Mouse (Mus musculus): ENCODE results near the gene Sdk1. TPM values are rescaled to one million over a fixed set of nuclear protein-coding genes. Genes with fewer than 3 reads are reported as not detected.

Sdk1 gene
- polyA plus RNA-seq, 1 experiment = 4.0 TPM

- H3K4me3 ChIP-seq (ENCODE audit: control insufficient read depth, low read depth, low read length) = no peak overlapping the region
These were observed 54.0 kb downstream of the Sdk1 start for GRCm38 (mm10) chr5:141295240-141295639.

GRCm38 (mm10) chr5:141302287-141302694 lies 61.0 kb downstream of the Sdk1 start:
- Histone ChIP-seq H3K4me1 (ENCODE audit: control insufficient read depth, insufficient read depth, low read length) (no peaks in the 10 kb centered on the region), H3K36me3 (ENCODE audit: control insufficient read depth, insufficient read depth, low read length) (no peaks in the 10 kb centered on the region), H3K27ac (ENCODE audit: control insufficient read depth, insufficient read depth, low read depth, low read length) (no peak overlapping the region), H3K27me3 (ENCODE audit: control insufficient read depth, insufficient read depth, low read length) (no peaks in the 10 kb centered on the region), H3K4me3 (ENCODE audit: control insufficient read depth, low read depth, low read length) (no peak overlapping the region)
- TF ChIP-seq CTCF (IDR thresholded peaks at IDR 0.05; ENCODE audit: control insufficient read depth, insufficient read depth, insufficient replicate concordance, low read depth, low read length) = no peak
- TF ChIP-seq POLR2A (IDR thresholded peaks at IDR 0.05; ENCODE audit: control insufficient read depth, low read depth, low read length) = no peak

More at GRCm38 (mm10) chr5:141295240-141295639, 54.0 kb downstream of the Sdk1 start:
- Histone ChIP-seq H3K27ac (ENCODE audit: control insufficient read depth, insufficient read depth, low read depth, low read length) (no peak overlapping the region), H3K36me3 (ENCODE audit: control insufficient read depth, insufficient read depth, low read length) (no peaks in the 10 kb centered on the region), H3K4me1 (ENCODE audit: control insufficient read depth, insufficient read depth, low read length) (no peaks in the 10 kb centered on the region), H3K27me3 (ENCODE audit: control insufficient read depth, insufficient read depth, low read length) (no peaks in the 10 kb centered on the region)
- TF ChIP-seq POLR2A (IDR thresholded peaks at IDR 0.05; ENCODE audit: control insufficient read depth, low read depth, low read length) = no peak
- TF ChIP-seq CTCF (IDR thresholded peaks at IDR 0.05; ENCODE audit: control insufficient read depth, insufficient read depth, insufficient replicate concordance, low read depth, low read length) = no peak

- H3K4me1 ChIP-seq (ENCODE audit: control insufficient read depth, insufficient read depth, low read length) = no peaks in the 10 kb centered on the region
- no peaks in the 10 kb centered on the region for H3K36me3 ChIP-seq (ENCODE audit: control insufficient read depth, insufficient read depth, low read length)
These were observed 62.5 kb downstream of the Sdk1 start for GRCm38 (mm10) chr5:141303746-141304145.

GRCm38 (mm10) chr5:141304706-141305105 lies 63.4 kb downstream of the Sdk1 start:
- TF ChIP-seq CTCF (IDR thresholded peaks at IDR 0.05; ENCODE audit: control insufficient read depth, insufficient read depth, insufficient replicate concordance, low read depth, low read length) (no peak), POLR2A (IDR thresholded peaks at IDR 0.05; ENCODE audit: control insufficient read depth, low read depth, low read length) (no peak)

More at GRCm38 (mm10) chr5:141303746-141304145, 62.5 kb downstream of the Sdk1 start:
- H3K27ac ChIP-seq (ENCODE audit: control insufficient read depth, insufficient read depth, low read depth, low read length) = no peak overlapping the region
- TF ChIP-seq POLR2A (IDR thresholded peaks at IDR 0.05; ENCODE audit: control insufficient read depth, low read depth, low read length) (no peak), CTCF (IDR thresholded peaks at IDR 0.05; ENCODE audit: control insufficient read depth, insufficient read depth, insufficient replicate concordance, low read depth, low read length) (no peak)
- no peaks in the 10 kb centered on the region for H3K27me3 ChIP-seq (ENCODE audit: control insufficient read depth, insufficient read depth, low read length)
- H3K4me3 ChIP-seq (ENCODE audit: control insufficient read depth, low read depth, low read length) = no peak overlapping the region

GRCm38 (mm10) chr5:141310641-141311040 lies 69.4 kb downstream of the Sdk1 start:
- H3K27ac ChIP-seq (ENCODE audit: control insufficient read depth, insufficient read depth, low read depth, low read length) = no peak overlapping the region
- H3K4me1 ChIP-seq (ENCODE audit: control insufficient read depth, insufficient read depth, low read length) = no peaks in the 10 kb centered on the region
- H3K27me3 ChIP-seq (ENCODE audit: control insufficient read depth, insufficient read depth, low read length) = no peaks in the 10 kb centered on the region
- no peaks in the 10 kb centered on the region for H3K36me3 ChIP-seq (ENCODE audit: control insufficient read depth, insufficient read depth, low read length)
- H3K4me3 ChIP-seq (ENCODE audit: control insufficient read depth, low read depth, low read length) = no peak overlapping the region
- no peak for TF ChIP-seq CTCF (IDR thresholded peaks at IDR 0.05; ENCODE audit: control insufficient read depth, insufficient read depth, insufficient replicate concordance, low read depth, low read length)
- no peak for TF ChIP-seq POLR2A (IDR thresholded peaks at IDR 0.05; ENCODE audit: control insufficient read depth, low read depth, low read length)

More at GRCm38 (mm10) chr5:141304706-141305105, 63.4 kb downstream of the Sdk1 start:
- Histone ChIP-seq H3K27me3 (ENCODE audit: control insufficient read depth, insufficient read depth, low read length) (no peaks in the 10 kb centered on the region), H3K4me3 (ENCODE audit: control insufficient read depth, low read depth, low read length) (no peak overlapping the region), H3K4me1 (ENCODE audit: control insufficient read depth, insufficient read depth, low read length) (no peaks in the 10 kb centered on the region), H3K27ac (ENCODE audit: control insufficient read depth, insufficient read depth, low read depth, low read length) (no peak overlapping the region), H3K36me3 (ENCODE audit: control insufficient read depth, insufficient read depth, low read length) (no peaks in the 10 kb centered on the region)

GRCm38 (mm10) chr5:141311801-141312200 lies 70.5 kb downstream of the Sdk1 start:
- no peak overlapping the region for H3K4me3 ChIP-seq (ENCODE audit: control insufficient read depth, low read depth, low read length)
- TF ChIP-seq POLR2A (IDR thresholded peaks at IDR 0.05; ENCODE audit: control insufficient read depth, low read depth, low read length) (no peak), CTCF (IDR thresholded peaks at IDR 0.05; ENCODE audit: control insufficient read depth, insufficient read depth, insufficient replicate concordance, low read depth, low read length) (no peak)
- H3K27ac ChIP-seq (ENCODE audit: control insufficient read depth, insufficient read depth, low read depth, low read length) = no peak overlapping the region
- no peaks in the 10 kb centered on the region for H3K36me3 ChIP-seq (ENCODE audit: control insufficient read depth, insufficient read depth, low read length)
- H3K4me1 ChIP-seq (ENCODE audit: control insufficient read depth, insufficient read depth, low read length) = no peaks in the 10 kb centered on the region
- H3K27me3 ChIP-seq (ENCODE audit: control insufficient read depth, insufficient read depth, low read length) = no peaks in the 10 kb centered on the region

GRCm38 (mm10) chr5:141312305-141312704 lies 71.0 kb downstream of the Sdk1 start:
- Histone ChIP-seq H3K4me3 (ENCODE audit: control insufficient read depth, low read depth, low read length) (no peak overlapping the region), H3K36me3 (ENCODE audit: control insufficient read depth, insufficient read depth, low read length) (no peaks in the 10 kb centered on the region), H3K27me3 (ENCODE audit: control insufficient read depth, insufficient read depth, low read length) (no peaks in the 10 kb centered on the region), H3K27ac (ENCODE audit: control insufficient read depth, insufficient read depth, low read depth, low read length) (no peak overlapping the region), H3K4me1 (ENCODE audit: control insufficient read depth, insufficient read depth, low read length) (no peaks in the 10 kb centered on the region)
- TF ChIP-seq POLR2A (IDR thresholded peaks at IDR 0.05; ENCODE audit: control insufficient read depth, low read depth, low read length) (no peak), CTCF (IDR thresholded peaks at IDR 0.05; ENCODE audit: control insufficient read depth, insufficient read depth, insufficient replicate concordance, low read depth, low read length) (no peak)

GRCm38 (mm10) chr5:141317095-141317494 lies 75.8 kb downstream of the Sdk1 start:
- H3K4me3 ChIP-seq (ENCODE audit: control insufficient read depth, low read depth, low read length) = no peak overlapping the region
- no peaks in the 10 kb centered on the region for H3K27me3 ChIP-seq (ENCODE audit: control insufficient read depth, insufficient read depth, low read length)
- TF ChIP-seq POLR2A (IDR thresholded peaks at IDR 0.05; ENCODE audit: control insufficient read depth, low read depth, low read length) (no peak), CTCF (IDR thresholded peaks at IDR 0.05; ENCODE audit: control insufficient read depth, insufficient read depth, insufficient replicate concordance, low read depth, low read length) (no peak)
- no peak overlapping the region for H3K27ac ChIP-seq (ENCODE audit: control insufficient read depth, insufficient read depth, low read depth, low read length)
- no peaks in the 10 kb centered on the region for H3K36me3 ChIP-seq (ENCODE audit: control insufficient read depth, insufficient read depth, low read length)
- no peaks in the 10 kb centered on the region for H3K4me1 ChIP-seq (ENCODE audit: control insufficient read depth, insufficient read depth, low read length)

Measured in testis, adult 2 months (tissue).